Mouse (Mus musculus): ENCODE measurements around the gene Fbxo45. TPM values are rescaled to one million over a fixed set of nuclear protein-coding genes. Genes with fewer than 3 reads are reported as not detected.
"Not testable (repeated sequence)": the region's sequence is repeated elsewhere in the genome, so short reads cannot be mapped to it uniquely, and the experiment has no call there.

The Fbxo45 gene
- polyA plus RNA-seq, 1 experiment from 2014 or later: 8.1 TPM

DNA sequence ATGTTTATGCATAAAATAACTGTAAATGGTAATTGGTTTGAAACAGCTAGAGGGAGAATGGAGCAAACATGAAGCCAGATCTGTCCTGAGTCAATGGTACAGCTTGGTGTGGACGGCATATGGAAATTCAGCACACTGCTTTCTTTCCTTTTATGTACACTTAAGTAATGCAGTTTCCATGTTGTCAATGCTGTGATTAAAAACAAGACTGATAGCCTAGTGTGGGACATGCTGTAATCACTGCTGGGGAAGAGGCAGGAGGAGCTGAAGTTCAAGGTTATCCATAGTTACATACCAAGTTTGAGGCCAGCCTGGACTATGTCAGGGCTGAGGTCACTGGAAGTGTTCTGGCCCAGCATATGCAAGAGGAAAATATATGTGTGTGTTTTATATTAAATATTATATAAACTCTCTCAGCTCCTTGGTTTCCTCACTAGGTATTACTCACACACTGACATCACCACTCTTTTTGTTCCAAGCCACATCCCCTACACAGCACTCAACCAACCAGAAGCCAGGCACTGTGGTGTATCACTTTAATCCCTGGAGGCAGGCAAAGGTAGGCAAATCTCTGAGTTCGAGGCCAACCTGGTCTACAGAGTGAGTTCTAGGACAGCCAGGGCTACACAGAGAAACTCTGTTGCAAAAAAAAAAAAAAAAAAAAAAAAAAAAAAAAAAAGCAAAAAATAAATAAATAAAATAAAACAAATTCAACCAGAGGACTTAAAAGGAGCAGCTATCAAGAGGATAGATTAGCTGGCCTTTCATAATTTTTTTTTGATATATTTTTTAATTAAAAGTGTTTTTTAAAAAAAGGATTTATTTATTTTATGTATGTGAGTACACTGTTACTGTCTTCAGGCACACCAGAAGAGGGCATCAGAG is 7.3 kb downstream of the Fbxo45 start:
- 92% methylated on average over 2 of the region's 2 CpGs for WGBS
- H3K9ac ChIP-seq (ENCODE audit: low read depth, low read length): no peak overlapping the region
- H3K4me2 ChIP-seq (ENCODE audit: low read length): no peak overlapping the region
- H3K27me3 ChIP-seq (ENCODE audit: insufficient read depth, low read length): no peaks in the 10 kb centered on the region
- DNase-seq (ENCODE audit: low spot score) (no peak), ATAC-seq (replicated peaks; ENCODE audit: low FRiP score, low read depth) (no peak)
- no peak for TF ChIP-seq CTCF (IDR thresholded peaks at IDR 0.05; ENCODE audit: low read depth)
- no peak overlapping the region for H3K4me3 ChIP-seq (replicated peaks; ENCODE audit: low read depth, low read length)
- peaks cover 9% of the 10 kb centered on the region for H3K36me3 ChIP-seq (ENCODE audit: insufficient read depth, low read length)
- no peaks in the 10 kb centered on the region for H3K9me3 ChIP-seq (replicated peaks; ENCODE audit: low read length)
- H3K4me1 ChIP-seq (replicated peaks; ENCODE audit: insufficient read depth, low read length): no peaks in the 10 kb centered on the region
- no peak overlapping the region for H3K27ac ChIP-seq

DNA sequence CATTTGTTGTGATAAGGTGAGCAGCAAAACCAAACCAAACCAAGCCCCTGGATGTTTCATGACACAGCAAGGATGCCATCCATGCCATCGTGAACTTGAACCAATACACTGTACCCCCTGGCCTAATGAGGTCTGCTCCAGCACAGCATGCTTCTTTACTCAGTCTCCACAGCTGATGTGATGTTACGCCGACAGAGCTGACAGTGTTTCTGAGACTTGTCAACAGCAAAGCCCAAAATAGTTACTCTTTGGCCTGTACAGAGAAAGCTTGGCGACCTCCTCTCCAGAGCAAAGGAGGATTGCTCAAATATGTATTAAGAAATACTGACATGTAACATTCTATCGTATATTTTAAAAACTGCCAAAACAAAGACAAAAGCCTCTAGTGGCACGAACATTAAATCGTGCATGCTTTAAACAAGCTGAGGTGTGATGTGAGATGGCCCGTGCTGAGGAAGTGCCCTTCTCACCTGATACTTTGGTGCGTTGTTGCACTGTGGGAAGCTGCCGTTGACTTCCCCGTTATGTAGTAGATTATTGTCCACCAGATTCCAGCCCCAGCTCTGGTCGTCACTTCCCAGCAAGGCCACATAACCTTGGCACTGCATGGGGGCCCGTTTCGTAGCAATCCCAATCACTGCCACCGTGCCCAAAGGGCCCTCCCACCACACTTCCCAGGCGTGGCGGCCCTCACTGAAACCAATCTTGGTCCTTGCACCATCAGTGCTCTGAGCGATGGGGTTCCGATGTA is 8.9 kb downstream of the Fbxo45 start:
- DNase-seq (ENCODE audit: low spot score) (no peak), ATAC-seq (replicated peaks; ENCODE audit: low FRiP score, low read depth) (no peak)
- 84% methylated on average over 19 of the region's 19 CpGs for WGBS
- Histone ChIP-seq H3K36me3 (ENCODE audit: insufficient read depth, low read length) (peaks cover 10% of the 10 kb centered on the region), H3K4me2 (ENCODE audit: low read length) (no peak overlapping the region), H3K27ac (no peak overlapping the region), H3K9me3 (replicated peaks; ENCODE audit: low read length) (no peaks in the 10 kb centered on the region), H3K4me3 (replicated peaks; ENCODE audit: low read depth, low read length) (no peak overlapping the region), H3K9ac (ENCODE audit: low read depth, low read length) (no peak overlapping the region), H3K4me1 (replicated peaks; ENCODE audit: insufficient read depth, low read length) (no peaks in the 10 kb centered on the region), H3K27me3 (ENCODE audit: insufficient read depth, low read length) (no peaks in the 10 kb centered on the region)
- no peak for TF ChIP-seq CTCF (IDR thresholded peaks at IDR 0.05; ENCODE audit: low read depth)

DNA sequence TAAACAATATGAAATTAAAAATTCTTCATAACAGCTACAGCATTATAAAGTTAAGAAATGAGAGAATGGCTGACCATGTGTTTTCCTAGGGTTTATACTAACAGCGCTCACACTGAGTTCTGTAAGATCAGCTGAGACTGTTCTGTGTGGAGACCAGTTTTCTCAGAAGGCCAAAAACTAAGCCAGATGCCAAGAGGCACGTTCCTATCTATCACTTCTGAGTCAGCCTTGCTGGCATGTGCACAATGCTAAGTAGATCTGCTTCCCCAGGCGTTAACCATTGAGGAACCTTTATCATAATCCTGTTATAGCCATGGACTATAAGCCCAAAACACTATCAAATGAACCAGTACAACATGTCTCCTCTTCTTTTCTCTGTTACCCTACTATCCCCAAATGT is 14.9 kb downstream of the Fbxo45 start:
- H3K27ac ChIP-seq; H3K27me3 ChIP-seq (ENCODE audit: insufficient read depth, low read length); H3K4me3 ChIP-seq (replicated peaks; ENCODE audit: low read depth, low read length); H3K4me2 ChIP-seq (ENCODE audit: low read length); H3K9ac ChIP-seq (ENCODE audit: low read depth, low read length); H3K4me1 ChIP-seq (replicated peaks; ENCODE audit: insufficient read depth, low read length); H3K9me3 ChIP-seq (replicated peaks; ENCODE audit: low read length); H3K36me3 ChIP-seq (ENCODE audit: insufficient read depth, low read length); ATAC-seq (replicated peaks; ENCODE audit: low FRiP score, low read depth); DNase-seq (ENCODE audit: low spot score): not testable (repeated sequence)
- 88% methylated on average over 3 of the region's 3 CpGs for WGBS

GRCm38 (mm10) chr16:32222399-32222798 is 24.6 kb downstream of the Fbxo45 start:
- Histone ChIP-seq H3K4me3 (replicated peaks; ENCODE audit: low read depth, low read length) (no peak overlapping the region), H3K27ac (no peak overlapping the region), H3K4me2 (ENCODE audit: low read length) (no peak overlapping the region), H3K9ac (ENCODE audit: low read depth, low read length) (no peak overlapping the region), H3K27me3 (ENCODE audit: insufficient read depth, low read length) (no peaks in the 10 kb centered on the region), H3K9me3 (replicated peaks; ENCODE audit: low read length) (no peaks in the 10 kb centered on the region), H3K36me3 (ENCODE audit: insufficient read depth, low read length) (no peaks in the 10 kb centered on the region), H3K4me1 (replicated peaks; ENCODE audit: insufficient read depth, low read length) (no peaks in the 10 kb centered on the region)
- no peak for TF ChIP-seq CTCF (IDR thresholded peaks at IDR 0.05; ENCODE audit: low read depth)
- no peak for DNase-seq (ENCODE audit: low spot score)
- no peak for ATAC-seq (replicated peaks; ENCODE audit: low FRiP score, low read depth)

GRCm38 (mm10) chr16:32221803-32222202 is 25.2 kb downstream of the Fbxo45 start:
- no peak for TF ChIP-seq CTCF (IDR thresholded peaks at IDR 0.05; ENCODE audit: low read depth)
- no peak for ATAC-seq (replicated peaks; ENCODE audit: low FRiP score, low read depth)
- Histone ChIP-seq H3K9ac (ENCODE audit: low read depth, low read length) (no peak overlapping the region), H3K36me3 (ENCODE audit: insufficient read depth, low read length) (no peaks in the 10 kb centered on the region), H3K4me3 (replicated peaks; ENCODE audit: low read depth, low read length) (no peak overlapping the region), H3K4me2 (ENCODE audit: low read length) (no peak overlapping the region), H3K4me1 (replicated peaks; ENCODE audit: insufficient read depth, low read length) (no peaks in the 10 kb centered on the region), H3K27me3 (ENCODE audit: insufficient read depth, low read length) (no peaks in the 10 kb centered on the region), H3K9me3 (replicated peaks; ENCODE audit: low read length) (no peaks in the 10 kb centered on the region), H3K27ac (no peak overlapping the region)
- 82% methylated on average over 4 of the region's 4 CpGs for WGBS
- DNase-seq (ENCODE audit: low spot score): no peak

- H3K36me3 ChIP-seq (ENCODE audit: insufficient read depth, low read length): no peaks in the 10 kb centered on the region
- no peak overlapping the region for H3K4me3 ChIP-seq (replicated peaks; ENCODE audit: low read depth, low read length)
- WGBS: 70% methylated on average over 17 of the region's 17 CpGs
- H3K9ac ChIP-seq (ENCODE audit: low read depth, low read length): no peak overlapping the region
- H3K4me1 ChIP-seq (replicated peaks; ENCODE audit: insufficient read depth, low read length): no peaks in the 10 kb centered on the region
- no peak overlapping the region for H3K27ac ChIP-seq
- DNase-seq (ENCODE audit: low spot score): no peak
- TF ChIP-seq CTCF (IDR thresholded peaks at IDR 0.05; ENCODE audit: low read depth): no peak
- ATAC-seq (replicated peaks; ENCODE audit: low FRiP score, low read depth): no peak
- no peaks in the 10 kb centered on the region for H3K9me3 ChIP-seq (replicated peaks; ENCODE audit: low read length)
- no peak overlapping the region for H3K4me2 ChIP-seq (ENCODE audit: low read length)
- H3K27me3 ChIP-seq (ENCODE audit: insufficient read depth, low read length): no peaks in the 10 kb centered on the region
These were observed 32.0 kb downstream of the Fbxo45 start for GRCm38 (mm10) chr16:32214804-32215576.

All from kidney, postnatal 0 days (tissue).